Mouse (Mus musculus): Measurements from ENCODE around the gene Txnrd2. TPM values are rescaled to one million over a fixed set of nuclear protein-coding genes. Genes with fewer than 3 reads are reported as not detected.

The Txnrd2 gene
- polyA plus RNA-seq, 1 experiment from 2014 or later: 26.1 TPM

GRCm38 (mm10) chr16:18460826-18461225, 34.6 kb downstream of the Txnrd2 start:
- no peak overlapping the region for H3K4me3 ChIP-seq
- H3K9ac ChIP-seq: peak overlapping the region; percentile 60; the same call in 1 of the 2 replicates
- ATAC-seq (ENCODE audit: low FRiP score): no peak
- WGBS: 93% methylated on average over 3 of the region's 3 CpGs
- H3K9me3 ChIP-seq: no peaks in the 10 kb centered on the region
- H3K36me3 ChIP-seq: peaks cover 20% of the 10 kb centered on the region
- H3K4me2 ChIP-seq: no peak overlapping the region
- H3K4me1 ChIP-seq (replicated peaks): peaks cover 26% of the 10 kb centered on the region
- H3K27ac ChIP-seq: no peak overlapping the region
- peaks cover 63% of the 10 kb centered on the region for H3K27me3 ChIP-seq

- no peak overlapping the region for H3K9ac ChIP-seq
- H3K4me3 ChIP-seq: no peak overlapping the region
- peaks cover 26% of the 10 kb centered on the region for H3K4me1 ChIP-seq (replicated peaks)
- 43% methylated on average over 9 of the region's 9 CpGs for WGBS
- H3K9me3 ChIP-seq: no peaks in the 10 kb centered on the region
- H3K4me2 ChIP-seq: no peak overlapping the region
- peaks cover 60% of the 10 kb centered on the region for H3K27me3 ChIP-seq
- no peak overlapping the region for H3K27ac ChIP-seq
- H3K36me3 ChIP-seq: peaks cover 11% of the 10 kb centered on the region
- ATAC-seq (ENCODE audit: low FRiP score): no peak
These were observed 35.8 kb downstream of the Txnrd2 start for GRCm38 (mm10) chr16:18462031-18462430.

DNA sequence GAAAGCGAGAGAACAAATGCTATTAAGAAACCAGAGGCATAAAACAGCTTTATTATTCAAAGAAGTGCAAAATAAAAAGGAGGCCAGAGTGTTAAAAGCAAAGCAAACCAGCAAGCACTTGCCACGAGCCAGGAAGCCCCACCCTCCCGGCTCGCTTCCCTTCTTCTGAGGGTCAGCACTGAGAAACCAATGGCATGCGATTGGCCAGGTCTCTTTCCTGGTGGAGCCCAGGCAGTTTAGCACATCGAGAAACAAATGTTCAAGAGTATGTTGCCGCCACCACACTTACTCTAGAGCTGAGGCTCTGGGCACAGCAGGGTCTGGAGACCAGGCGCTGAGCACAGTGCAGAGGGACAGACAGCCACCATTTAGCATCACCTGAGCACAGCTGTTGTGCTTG, 36.4 kb downstream of the Txnrd2 start:
- whole genome bisulfite sequencing: 67% methylated on average over 8 of the region's 8 CpGs
- H3K27me3 ChIP-seq: peaks cover 57% of the 10 kb centered on the region
- no peak for ATAC-seq (ENCODE audit: low FRiP score)
- H3K9me3 ChIP-seq: no peaks in the 10 kb centered on the region
- H3K4me1 ChIP-seq (replicated peaks): peaks cover 26% of the 10 kb centered on the region
- no peak overlapping the region for H3K4me2 ChIP-seq
- 0 out of 2 replicates have a peak overlapping the region, but pooled peaks have one; percentile 2 for H3K9ac ChIP-seq
- peaks cover 6% of the 10 kb centered on the region for H3K36me3 ChIP-seq
- no peak overlapping the region for H3K4me3 ChIP-seq
- H3K27ac ChIP-seq: no peak overlapping the region

GRCm38 (mm10) chr16:18464271-18464670, 38.1 kb downstream of the Txnrd2 start:
- Histone ChIP-seq H3K36me3 (peaks cover 11% of the 10 kb centered on the region), H3K9ac (no peak overlapping the region), H3K4me2 (no peak overlapping the region), H3K27ac (no peak overlapping the region), H3K4me1 (replicated peaks) (peaks cover 21% of the 10 kb centered on the region), H3K27me3 (peaks cover 43% of the 10 kb centered on the region), H3K9me3 (no peaks in the 10 kb centered on the region), H3K4me3 (no peak overlapping the region)
- 73% methylated on average over 3 of the region's 3 CpGs for WGBS
- ATAC-seq (ENCODE audit: low FRiP score): no peak

DNA sequence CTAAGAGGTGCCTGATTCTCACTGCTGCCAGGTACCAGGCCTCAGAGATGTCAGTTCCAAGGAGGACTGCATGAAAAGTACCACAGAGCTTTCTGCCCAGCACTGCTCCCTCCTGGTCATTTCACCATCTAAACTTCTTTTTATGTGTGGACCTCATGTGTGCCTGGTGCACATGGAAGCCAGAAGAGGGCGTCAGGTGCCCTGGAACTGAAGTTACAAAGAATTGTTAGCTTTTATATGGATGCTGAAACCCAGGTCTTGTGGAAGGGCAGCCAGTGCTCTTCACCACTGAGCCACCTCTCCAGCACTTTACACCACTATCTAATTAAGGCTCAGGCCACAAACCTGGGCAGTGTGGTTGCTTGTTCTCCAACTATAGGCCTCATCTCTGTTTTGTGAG, 44.6 kb downstream of the Txnrd2 start:
- WGBS: 21% methylated on average over 1 of the region's 1 CpGs
- no peak for ATAC-seq (ENCODE audit: low FRiP score)

GRCm38 (mm10) chr16:18471381-18471955, 45.3 kb downstream of the Txnrd2 start:
- H3K27me3 ChIP-seq: peaks cover 5% of the 10 kb centered on the region; the same call in 1 of the 2 replicates
- H3K4me1 ChIP-seq (replicated peaks): no peaks in the 10 kb centered on the region

More for the DNA sequence above, 44.6 kb downstream of the Txnrd2 start:
- no peaks in the 10 kb centered on the region for H3K4me1 ChIP-seq (replicated peaks)
- H3K9ac ChIP-seq: no peak overlapping the region
- H3K9me3 ChIP-seq: no peaks in the 10 kb centered on the region
- no peak overlapping the region for H3K4me2 ChIP-seq
- H3K4me3 ChIP-seq: no peak overlapping the region
- H3K36me3 ChIP-seq: peaks cover 46% of the 10 kb centered on the region
- H3K27ac ChIP-seq: no peak overlapping the region
- peaks cover 7% of the 10 kb centered on the region; the same call in 1 of the 2 replicates for H3K27me3 ChIP-seq

GRCm38 (mm10) chr16:18471976-18472375, 45.8 kb downstream of the Txnrd2 start:
- ATAC-seq (ENCODE audit: low FRiP score): no peak
- no peaks in the 10 kb centered on the region for H3K4me1 ChIP-seq (replicated peaks)
- peaks cover 55% of the 10 kb centered on the region for H3K36me3 ChIP-seq
- H3K4me3 ChIP-seq: no peak overlapping the region
- H3K9me3 ChIP-seq: no peaks in the 10 kb centered on the region
- peaks cover 5% of the 10 kb centered on the region; the same call in 1 of the 2 replicates for H3K27me3 ChIP-seq
- no peak overlapping the region for H3K9ac ChIP-seq
- WGBS: 85% methylated on average over 6 of the region's 6 CpGs
- H3K27ac ChIP-seq: no peak overlapping the region
- H3K4me2 ChIP-seq: no peak overlapping the region

More at GRCm38 (mm10) chr16:18471381-18471955, 45.3 kb downstream of the Txnrd2 start:
- H3K27ac ChIP-seq: no peak overlapping the region
- H3K9ac ChIP-seq: no peak overlapping the region
- no peak overlapping the region for H3K4me2 ChIP-seq
- WGBS: 79% methylated on average over 11 of the region's 11 CpGs
- H3K9me3 ChIP-seq: no peaks in the 10 kb centered on the region
- ATAC-seq (ENCODE audit: low FRiP score): no peak
- no peak overlapping the region for H3K4me3 ChIP-seq
- H3K36me3 ChIP-seq: peaks cover 50% of the 10 kb centered on the region

DNA sequence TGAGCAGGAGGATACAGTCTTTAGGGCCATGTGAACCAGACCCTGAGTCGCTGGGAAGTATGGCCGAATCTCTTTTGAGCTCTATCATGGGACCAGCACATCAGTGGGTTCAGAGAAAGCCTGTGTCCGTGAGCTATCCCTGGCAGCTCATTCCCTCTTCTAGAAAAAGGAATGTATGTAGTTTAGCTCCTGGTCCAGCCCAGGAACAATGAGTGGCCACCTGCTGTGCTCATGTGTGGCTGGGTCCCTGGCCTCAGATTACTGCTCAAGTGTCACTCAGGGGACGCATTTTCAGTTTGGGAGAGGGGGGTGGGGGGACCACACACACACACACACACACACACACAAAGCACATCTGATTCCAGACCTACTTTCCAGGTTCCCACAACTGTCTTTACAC, 46.2 kb downstream of the Txnrd2 start:
- Histone ChIP-seq H3K9ac (no peak overlapping the region), H3K27ac (no peak overlapping the region), H3K9me3 (no peaks in the 10 kb centered on the region), H3K36me3 (peaks cover 57% of the 10 kb centered on the region), H3K27me3 (peaks cover 5% of the 10 kb centered on the region; the same call in 1 of the 2 replicates), H3K4me1 (replicated peaks) (no peaks in the 10 kb centered on the region), H3K4me3 (no peak overlapping the region), H3K4me2 (no peak overlapping the region)
- no peak for ATAC-seq (ENCODE audit: low FRiP score)
- 69% methylated on average over 4 of the region's 4 CpGs for WGBS

DNA sequence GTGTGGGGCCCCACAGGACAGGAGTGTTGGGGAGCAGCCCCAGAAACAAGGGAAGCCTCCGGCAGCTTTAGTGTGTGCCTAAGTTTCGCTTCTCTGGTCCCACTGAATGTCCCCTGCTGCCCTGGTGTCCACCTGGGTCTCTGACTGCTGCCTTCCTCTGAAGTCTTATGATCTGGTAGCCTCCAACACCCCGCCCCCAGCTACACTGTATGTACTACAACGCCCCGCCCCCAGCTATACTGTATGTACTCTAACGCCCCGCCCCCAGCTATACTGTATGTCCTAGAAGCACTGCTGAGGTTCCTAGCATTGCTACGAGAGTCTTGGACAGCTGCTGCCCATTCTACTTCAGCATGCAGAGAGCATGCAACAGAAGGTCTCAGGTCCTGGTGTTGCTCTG, 46.8 kb downstream of the Txnrd2 start:
- no peak overlapping the region for H3K9ac ChIP-seq
- H3K9me3 ChIP-seq: no peaks in the 10 kb centered on the region
- peak; percentile 43; the same call in 1 of the 2 replicates for ATAC-seq (ENCODE audit: low FRiP score)
- 93% methylated on average over 8 of the region's 8 CpGs for WGBS
- no peaks in the 10 kb centered on the region for H3K4me1 ChIP-seq (replicated peaks)
- no peak overlapping the region for H3K4me2 ChIP-seq
- H3K27ac ChIP-seq: no peak overlapping the region
- no peak overlapping the region for H3K4me3 ChIP-seq
- H3K27me3 ChIP-seq: peaks cover 5% of the 10 kb centered on the region; the same call in 1 of the 2 replicates
- H3K36me3 ChIP-seq: peaks cover 62% of the 10 kb centered on the region

- Histone ChIP-seq H3K36me3 (peaks cover 61% of the 10 kb centered on the region), H3K4me2 (no peak overlapping the region), H3K9me3 (no peaks in the 10 kb centered on the region), H3K9ac (no peak overlapping the region), H3K4me1 (replicated peaks) (no peaks in the 10 kb centered on the region), H3K27ac (no peak overlapping the region), H3K4me3 (no peak overlapping the region), H3K27me3 (peaks cover 5% of the 10 kb centered on the region; the same call in 1 of the 2 replicates)
- 83% methylated on average over 2 of the region's 2 CpGs for WGBS
- no peak for ATAC-seq (ENCODE audit: low FRiP score)
These were observed 47.8 kb downstream of the Txnrd2 start for GRCm38 (mm10) chr16:18474021-18474420.

DNA sequence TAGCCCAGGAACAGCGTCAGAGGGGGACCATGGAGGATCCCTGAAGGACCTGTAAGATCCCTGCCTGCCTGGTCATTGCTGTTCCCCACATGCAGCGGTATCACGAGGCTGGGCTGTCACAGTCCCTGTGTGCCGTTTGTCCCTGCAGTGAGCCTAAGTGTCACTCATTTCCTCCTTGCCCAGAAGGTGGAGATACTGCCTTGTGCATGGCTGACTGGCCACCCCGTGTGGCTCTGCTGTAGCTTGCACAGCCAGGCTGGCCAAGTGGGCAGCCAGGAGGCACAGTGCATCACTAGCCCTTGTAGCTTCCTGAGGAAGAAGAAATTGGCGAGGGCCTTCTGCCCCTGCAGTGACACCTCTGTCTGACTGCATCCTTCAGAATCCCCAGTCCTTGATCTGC, 51.8 kb downstream of the Txnrd2 start:
- Histone ChIP-seq H3K27me3 (no peaks in the 10 kb centered on the region), H3K4me1 (replicated peaks) (0 out of 2 replicates have a peak, but pooled peaks cover 2% of the 10 kb centered on the region), H3K27ac (no peak overlapping the region), H3K9ac (no peak overlapping the region), H3K9me3 (no peaks in the 10 kb centered on the region), H3K4me2 (no peak overlapping the region), H3K4me3 (no peak overlapping the region), H3K36me3 (peaks cover 41% of the 10 kb centered on the region)
- ATAC-seq (ENCODE audit: low FRiP score): no peak
- 63% methylated on average over 6 of the region's 6 CpGs for whole genome bisulfite sequencing

DNA sequence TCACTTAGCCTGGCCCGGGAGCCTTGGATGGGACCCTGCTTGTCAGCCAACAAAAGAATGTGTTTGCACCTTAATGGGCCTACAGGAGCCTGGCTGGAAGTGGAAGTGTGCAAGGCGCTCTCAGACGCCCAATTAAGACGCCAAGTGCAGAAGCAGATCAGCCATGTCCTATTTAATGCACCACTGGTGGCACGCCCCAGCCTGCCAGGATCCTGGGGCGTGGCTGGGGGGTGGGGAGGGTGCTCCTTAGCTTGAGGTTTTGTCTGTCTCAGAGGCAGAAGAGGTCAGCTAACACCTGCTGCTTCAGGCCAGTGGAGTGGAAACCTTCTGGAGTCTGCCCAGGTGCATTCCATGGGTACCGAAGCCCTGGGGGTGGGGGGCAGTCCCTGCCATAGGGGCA, 53.5 kb downstream of the Txnrd2 start:
- Histone ChIP-seq H3K36me3 (peaks cover 32% of the 10 kb centered on the region), H3K4me3 (no peak overlapping the region), H3K9ac (no peak overlapping the region), H3K27ac (no peak overlapping the region), H3K4me2 (no peak overlapping the region), H3K27me3 (peaks cover 5% of the 10 kb centered on the region; the same call in 1 of the 2 replicates), H3K9me3 (no peaks in the 10 kb centered on the region), H3K4me1 (replicated peaks) (peaks cover 14% of the 10 kb centered on the region)
- ATAC-seq (ENCODE audit: low FRiP score): no peak
- WGBS: 49% methylated on average over 7 of the region's 7 CpGs

DNA sequence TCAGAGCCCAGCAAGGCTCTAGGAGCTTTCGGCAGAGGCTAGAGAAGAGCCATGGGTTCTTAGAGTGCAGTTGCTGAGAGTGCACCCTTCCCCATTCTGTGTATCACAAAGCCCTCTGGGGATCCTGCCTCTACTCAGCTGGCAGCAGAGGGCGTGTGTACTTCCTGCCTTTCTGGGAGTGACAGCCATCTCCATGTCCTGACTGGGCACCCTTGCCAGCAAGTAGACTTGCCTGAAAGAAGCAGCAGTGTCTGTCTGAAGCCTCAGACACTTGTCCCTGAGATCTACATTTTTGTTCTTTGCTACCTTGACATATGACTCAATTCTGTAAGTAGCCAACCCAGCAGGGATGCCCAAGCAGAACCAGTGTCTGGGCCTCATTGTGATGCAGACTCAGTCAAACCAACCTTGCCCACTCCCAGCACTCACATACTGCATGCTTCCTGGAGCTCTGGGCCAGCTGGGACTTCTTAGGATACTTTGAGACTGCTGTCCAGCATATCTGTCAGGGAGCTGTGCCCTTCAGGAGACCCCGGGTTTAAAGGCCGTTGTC, 54.8 kb downstream of the Txnrd2 start:
- 63% methylated on average over 4 of the region's 4 CpGs for WGBS
- Histone ChIP-seq H3K9ac (no peak overlapping the region), H3K4me3 (no peak overlapping the region), H3K27ac (no peak overlapping the region), H3K9me3 (no peaks in the 10 kb centered on the region), H3K4me1 (replicated peaks) (peaks cover 17% of the 10 kb centered on the region), H3K27me3 (peaks cover 5% of the 10 kb centered on the region; the same call in 1 of the 2 replicates), H3K36me3 (peaks cover 20% of the 10 kb centered on the region), H3K4me2 (no peak overlapping the region)
- no peak for ATAC-seq (ENCODE audit: low FRiP score)

All from hindbrain, embryonic 13.5 days (tissue).